Mouse (Mus musculus) 416B (cell line): Measurements from ENCODE around the gene Pex19.

Experiments used
- DNase-seq: peaks from one replicate; pipeline ENCODE4 v3.0.0; 2011; ENCODE audit warnings: low read depth

Gene Pex19

GRCm38 (mm10) chr1:172133535-172133934 lies 7.0 kb downstream of the Pex19 start:
- DNase-seq: no peak

GRCm38 (mm10) chr1:172134072-172134471 lies 7.5 kb downstream of the Pex19 start:
- DNase-seq: no peak

- no peak for DNase-seq
Observed at GRCm38 (mm10) chr1:172140160-172140559, 13.6 kb downstream of the Pex19 start.

GRCm38 (mm10) chr1:172140825-172141224 lies 14.3 kb downstream of the Pex19 start:
- DNase-seq: no peak

- DNase-seq: no peak
Observed at GRCm38 (mm10) chr1:172141529-172141928, 15.0 kb downstream of the Pex19 start.

- DNase-seq: peak; percentile 85
Observed at GRCm38 (mm10) chr1:172143570-172143969, 17.0 kb downstream of the Pex19 start.

GRCm38 (mm10) chr1:172147835-172148278 lies 21.3 kb downstream of the Pex19 start, which contains the start of gene Dcaf8:
TSS of gene Dcaf8 (plus strand) at chr1:172148084.
- peak; percentile 96 for DNase-seq

GRCm38 (mm10) chr1:172148279-172148954 lies 21.9 kb downstream of the Pex19 start:
- peak; percentile 78 for DNase-seq

GRCm38 (mm10) chr1:172148955-172149815 lies 22.6 kb downstream of the Pex19 start:
- peak; percentile 64 for DNase-seq

- no peak for DNase-seq
Observed at GRCm38 (mm10) chr1:172154536-172154935, 28.0 kb downstream of the Pex19 start.

GRCm38 (mm10) chr1:172155518-172155917 lies 29.0 kb downstream of the Pex19 start:
- no peak for DNase-seq

- no peak for DNase-seq
Observed at GRCm38 (mm10) chr1:172159970-172160369, 33.4 kb downstream of the Pex19 start.

- no peak for DNase-seq
Observed at GRCm38 (mm10) chr1:172160508-172160907, 34.0 kb downstream of the Pex19 start.

GRCm38 (mm10) chr1:172162009-172162408 lies 35.5 kb downstream of the Pex19 start:
- DNase-seq: peak; percentile 60

GRCm38 (mm10) chr1:172162959-172163358 lies 36.4 kb downstream of the Pex19 start:
- no peak for DNase-seq

GRCm38 (mm10) chr1:172167911-172168310 lies 41.4 kb downstream of the Pex19 start:
- DNase-seq: no peak

GRCm38 (mm10) chr1:172169809-172170208 lies 43.3 kb downstream of the Pex19 start:
- DNase-seq: no peak

GRCm38 (mm10) chr1:172172381-172172780 lies 45.8 kb downstream of the Pex19 start:
- DNase-seq: no peak

GRCm38 (mm10) chr1:172173181-172173580 lies 46.6 kb downstream of the Pex19 start:
- DNase-seq: no peak

- no peak for DNase-seq
Observed at GRCm38 (mm10) chr1:172177791-172178190, 51.2 kb downstream of the Pex19 start.

- DNase-seq: peak; percentile 39
Observed at GRCm38 (mm10) chr1:172179102-172179501, 52.5 kb downstream of the Pex19 start.

GRCm38 (mm10) chr1:172180881-172181280 lies 54.3 kb downstream of the Pex19 start:
- DNase-seq: no peak

GRCm38 (mm10) chr1:172181777-172182176 lies 55.2 kb downstream of the Pex19 start:
- DNase-seq: no peak
